ENCODE assay signal across 31 mouse cellular contexts in genomic region chr4:22420627-22421026, GRCm38 (mm10).
DNase-seq lines count a peak whose midpoint lies in the region; ATAC-seq and TF ChIP-seq lines count a peak whose summit lies in the region.
"Had no signal": no experiment of that assay in that cellular context is flagged by ENCODE, and none has a peak within 500 bp of the region (broad histone marks: within the 10 kb centered on the region; RNA-seq: fewer than 3 reads in every experiment).

No protein-coding gene starts in this region.

- H3K79me2 ChIP-seq in MEL (ENCODE audit: control insufficient read depth, insufficient read depth, low read length, poor library complexity) (no peaks in the 10 kb centered on the region), myocyte (ENCODE audit: control insufficient read depth, insufficient read depth) (no peaks in the 10 kb centered on the region)

- H3K4me3 ChIP-seq in lung, postnatal 0 days (ENCODE audit: low read depth, low read length), result no peak overlapping the region
- no peak overlapping the region for H3K4me3 ChIP-seq in MEL (ENCODE audit: control insufficient read depth in 1 of 2, insufficient read depth in 1 of 2, low read depth in 2 of 2, low read length in 2 of 2)
- H3K4me3 ChIP-seq in myocyte, result no peak overlapping the region
- H3K4me3 ChIP-seq: erythroblast, embryonic 14.5 days; forebrain, embryonic 12.5 days; hindbrain, embryonic 12.5 days; intestine, embryonic 15.5 days; limb, embryonic 10.5 days; limb, embryonic 15.5 days; lung, embryonic 15.5 days; midbrain, embryonic 10.5 days; midbrain, embryonic 15.5 days had no signal

- no peak overlapping the region for H3K27ac ChIP-seq in lung, postnatal 0 days (ENCODE audit: low read length)
- H3K27ac ChIP-seq in MEL (ENCODE audit: control insufficient read depth, low read depth, low read length), result no peak overlapping the region
- H3K27ac ChIP-seq: forebrain, embryonic 12.5 days; hindbrain, embryonic 12.5 days; hindbrain, postnatal 0 days; intestine, embryonic 15.5 days; kidney, postnatal 0 days; limb, embryonic 10.5 days; limb, embryonic 15.5 days; liver, embryonic 14.5 days; lung, embryonic 15.5 days; midbrain, embryonic 10.5 days; midbrain, embryonic 15.5 days had no signal

- no peaks in the 10 kb centered on the region for H3K36me3 ChIP-seq in lung, postnatal 0 days (ENCODE audit: insufficient read depth, low read length)
- no peaks in the 10 kb centered on the region for H3K36me3 ChIP-seq in MEL (ENCODE audit: control insufficient read depth in 1 of 2, insufficient read depth in 2 of 2, low read length in 2 of 2)
- H3K36me3 ChIP-seq in myocyte (ENCODE audit: control insufficient read depth, insufficient read depth), result peaks cover 9% of the 10 kb centered on the region
- H3K36me3 ChIP-seq: intestine, embryonic 15.5 days; lung, embryonic 15.5 days; midbrain, embryonic 10.5 days; midbrain, embryonic 15.5 days had no signal

- H3K4me1 ChIP-seq in lung, postnatal 0 days (ENCODE audit: insufficient read depth, low read depth, low read length), result no peaks in the 10 kb centered on the region
- H3K4me1 ChIP-seq in MEL (ENCODE audit: control insufficient read depth in 1 of 2, insufficient read depth in 2 of 2, low read length in 2 of 2), result no peaks in the 10 kb centered on the region
- H3K4me1 ChIP-seq: forebrain, embryonic 12.5 days; hindbrain, embryonic 12.5 days; intestine, embryonic 15.5 days; limb, embryonic 10.5 days; limb, embryonic 15.5 days; lung, embryonic 15.5 days; midbrain, embryonic 10.5 days; midbrain, embryonic 15.5 days had no signal

- DNase-seq in lung, postnatal 0 days (ENCODE audit: low spot score), result peak; percentile 30
- DNase-seq in lung, postnatal 14 days, result no peak
- peak; percentile 15 for DNase-seq in MEL (ENCODE audit: low read depth, low spot score)
- DNase-seq in layer of hippocampus, postnatal 36 days, result no peak
- DNase-seq in gastrocnemius, postnatal 10 days, result no peak
- DNase-seq in kidney, adult 11 months, result no peak
- DNase-seq: adrenal gland, postnatal 25 days; cerebellum, adult 11-12 months; cerebellum, adult 9-11 months; forebrain, postnatal 0 days; gastrocnemius, postnatal 14 days; heart, postnatal 36 days; kidney, adult 8-10 months; kidney, postnatal 4 days; right cerebral cortex, adult 18-20 months; spleen, adult 18-20 months; thymus, postnatal 14 days had no signal

- ATAC-seq in lung, postnatal 0 days, result peak; percentile 67
- ATAC-seq: forebrain, postnatal 0 days; hindbrain, postnatal 0 days; intestine, embryonic 15.5 days; midbrain, embryonic 15.5 days had no signal

- H3ac ChIP-seq in myocyte (ENCODE audit: control insufficient read depth, insufficient read length), result no peak overlapping the region

- TF ChIP-seq POLR2A in MEL (IDR thresholded peaks at IDR 0.05; ENCODE audit: control insufficient read depth in 1 of 2, insufficient read depth in 1 of 2, low read depth in 1 of 2, low read length in 2 of 2, poor library complexity in 1 of 2), result no peak
- no peak for TF ChIP-seq POLR2A in myocyte (IDR thresholded peaks at IDR 0.05; ENCODE audit: insufficient read length, low read depth)

- H3K27me3 ChIP-seq in lung, postnatal 0 days (replicated peaks; ENCODE audit: insufficient read depth, low read length), result no peaks in the 10 kb centered on the region
- no peaks in the 10 kb centered on the region for H3K27me3 ChIP-seq in MEL (ENCODE audit: control insufficient read depth in 1 of 2, insufficient read depth in 2 of 2, low read length in 2 of 2)
- H3K27me3 ChIP-seq in myocyte (ENCODE audit: control insufficient read depth, insufficient read depth, insufficient read length), result no peaks in the 10 kb centered on the region
- H3K27me3 ChIP-seq: forebrain, embryonic 12.5 days; hindbrain, embryonic 12.5 days; intestine, embryonic 15.5 days; limb, embryonic 15.5 days; lung, embryonic 15.5 days; midbrain, embryonic 15.5 days had no signal

- TF ChIP-seq EP300 in lung, postnatal 0 days (IDR thresholded peaks at IDR 0.05), result no peak
- no peak for TF ChIP-seq EP300 in MEL (IDR thresholded peaks at IDR 0.05; ENCODE audit: low read depth in 1 of 2, low read length in 2 of 2)

- H3K9ac ChIP-seq in lung, postnatal 0 days (replicated peaks; ENCODE audit: low read depth), result no peak overlapping the region
- H3K9ac ChIP-seq in MEL (ENCODE audit: control insufficient read depth, low read depth, low read length, poor library complexity, severe bottlenecking), result no peak overlapping the region
- H3K9ac ChIP-seq: forebrain, embryonic 12.5 days; forebrain, postnatal 0 days; hindbrain, embryonic 12.5 days; intestine, embryonic 15.5 days; limb, embryonic 15.5 days; liver, embryonic 14.5 days; lung, embryonic 15.5 days; midbrain, embryonic 15.5 days had no signal

- H3K4me2 ChIP-seq in lung, postnatal 0 days (replicated peaks; ENCODE audit: low read depth, low read length), result no peak overlapping the region
- peak overlapping the region; percentile 13 for H3K4me2 ChIP-seq in myocyte (ENCODE audit: low read depth)
- H3K4me2 ChIP-seq: forebrain, embryonic 12.5 days; heart, embryonic 11.5 days; hindbrain, embryonic 12.5 days; intestine, embryonic 15.5 days; limb, embryonic 15.5 days; lung, embryonic 15.5 days; midbrain, embryonic 15.5 days had no signal

- no peak for TF ChIP-seq CTCF in lung, postnatal 0 days (IDR thresholded peaks at IDR 0.05)
- TF ChIP-seq CTCF in MEL (IDR thresholded peaks at IDR 0.05 in 2 of 3, conservative IDR thresholded peaks at IDR 0.05 in 1 of 3; ENCODE audit: control insufficient read depth in 1 of 3, insufficient read depth in 1 of 3, low read depth in 2 of 3, low read length in 3 of 3, poor library complexity in 1 of 3, severe bottlenecking in 1 of 3), result no peak

- 16% methylated on average over 2 of the region's 2 CpGs for WGBS in lung, postnatal 0 days

- no peak for TF ChIP-seq RAD21 in MEL (IDR thresholded peaks at IDR 0.05; ENCODE audit: low read depth, low read length)

- H3K9me3 ChIP-seq in lung, postnatal 0 days (ENCODE audit: low read length), result no peaks in the 10 kb centered on the region
- no peaks in the 10 kb centered on the region for H3K9me3 ChIP-seq in MEL (replicated peaks; ENCODE audit: insufficient read depth, low read length)
- H3K9me3 ChIP-seq: forebrain, embryonic 12.5 days; hindbrain, embryonic 12.5 days; intestine, embryonic 15.5 days; limb, embryonic 10.5 days; limb, embryonic 15.5 days; lung, embryonic 15.5 days; midbrain, embryonic 10.5 days; midbrain, embryonic 15.5 days had no signal

TF ChIP-seq in MEL, 35 proteins besides CTCF, POLR2A, EP300 and RAD21:
- no peak for TF ChIP-seq SIN3A (IDR thresholded peaks at IDR 0.05; ENCODE audit: low read length)
- TF ChIP-seq SMC3 (IDR thresholded peaks at IDR 0.05; ENCODE audit: low read depth, low read length), result no peak
- TF ChIP-seq CHD2 (IDR thresholded peaks at IDR 0.05; ENCODE audit: low read length), result no peak
- TF ChIP-seq MAX (IDR thresholded peaks at IDR 0.05; ENCODE audit: low read length), result no peak
- no peak for TF ChIP-seq MYB (IDR thresholded peaks at IDR 0.05; ENCODE audit: low read depth, low read length)
- TF ChIP-seq E2F4 (IDR thresholded peaks at IDR 0.05; ENCODE audit: borderline replicate concordance, low read depth, low read length), result no peak
- no peak for TF ChIP-seq MAZ (IDR thresholded peaks at IDR 0.05; ENCODE audit: low read depth, low read length)
- no peak for TF ChIP-seq MXI1 (IDR thresholded peaks at IDR 0.05; ENCODE audit: low read depth, low read length)
- TF ChIP-seq HCFC1 (IDR thresholded peaks at IDR 0.05; ENCODE audit: low read depth, low read length), result no peak
- TF ChIP-seq ZMIZ1 (IDR thresholded peaks at IDR 0.05; ENCODE audit: low read depth, low read length), result no peak
- no peak for TF ChIP-seq NRF1 (IDR thresholded peaks at IDR 0.05; ENCODE audit: insufficient read depth, low read depth, low read length, poor library complexity, severe bottlenecking)

TF ChIP-seq in myocyte, 11 proteins besides CTCF, POLR2A, EP300 and RAD21:
- TF ChIP-seq POLR2AphosphoS2 (IDR thresholded peaks at IDR 0.05; ENCODE audit: insufficient read length, low read depth) (no peak), TCF3 (IDR thresholded peaks at IDR 0.05; ENCODE audit: insufficient read length, low read depth) (no peak), MYOG (IDR thresholded peaks at IDR 0.05; ENCODE audit: control insufficient read depth in 1 of 3, insufficient read depth in 1 of 3, insufficient read length in 2 of 3, low read depth in 2 of 3) (no peak), MYOD1 (IDR thresholded peaks at IDR 0.05; ENCODE audit: control insufficient read depth in 1 of 3, insufficient read length in 2 of 3, low read depth in 2 of 3) (no peak), TCF12 (IDR thresholded peaks at IDR 0.05; ENCODE audit: insufficient read depth, poor library complexity, severe bottlenecking) (no peak), SRF (IDR thresholded peaks at IDR 0.05; ENCODE audit: control insufficient read depth, insufficient read length, low read depth) (no peak)

Comparison
In these comparisons a context has a peak if more than half of its experiments do, and no peak if none do; other contexts are left out.
1. DNase-seq: peak in lung, postnatal 0 days (single experiment) and MEL (single experiment); none in lung, postnatal 14 days (single experiment), layer of hippocampus, postnatal 36 days (0 of 2), gastrocnemius, postnatal 10 days (single experiment) and kidney, adult 11 months (single experiment).